Mouse (Mus musculus) heart, embryonic 16.5 days (tissue): Measurements from ENCODE around the gene Cc2d1a. TPM values are rescaled to one million over a fixed set of nuclear protein-coding genes. Genes with fewer than 3 reads are reported as not detected.
A peak's percentile ranks its signal among the peaks of the same experiment; 100 is the strongest.

Experiments
- ATAC-seq: fragments of 200-750 bp; cut with Nextera tagmentation; replicated peaks from 2 replicates; pipeline ENCODE4 v1.8.0; 2017; ENCODE audit warnings: moderate number of reproducible peaks; ENCODE audit not compliant: insufficient read depth, low FRiP score; ENCODE audit errors: extremely low read depth
- H3K27ac ChIP-seq: fragments of 300-500 bp; sonication (generic); 2 replicates; pipeline ENCODE4 v1.5.1; 2014; ENCODE audit warnings: mild to moderate bottlenecking, low read length, control low read depth, moderate library complexity
- H3K27me3 ChIP-seq: fragments of 300-500 bp; sonication (generic); 2 replicates; pipeline ENCODE4 v1.6.1; 2014; ENCODE audit warnings: low read length, mixed read lengths; ENCODE audit not compliant: control insufficient read depth, insufficient read depth
- H3K36me3 ChIP-seq: fragments of 300-500 bp; sonication (generic); 2 replicates; pipeline ENCODE4 v1.6.1; 2014; ENCODE audit not compliant: control insufficient read depth, insufficient read depth
- H3K4me1 ChIP-seq: fragments of 300-500 bp; sonication (generic); 2 replicates; pipeline ENCODE4 v1.6.1; 2014; ENCODE audit warnings: low read length, mixed read lengths; ENCODE audit not compliant: control insufficient read depth, insufficient read depth
- H3K4me2 ChIP-seq: fragments of 300-500 bp; sonication (generic); 2 replicates; pipeline ENCODE4 v1.6.1; 2014; ENCODE audit warnings: low read depth, mild to moderate bottlenecking, control low read depth, low read length
- H3K4me3 ChIP-seq: fragments of 300-500 bp; sonication (generic); 2 replicates; pipeline ENCODE4 v1.5.1; 2014; ENCODE audit warnings: mild to moderate bottlenecking, control low read depth, low read length
- H3K9ac ChIP-seq: fragments of 300-500 bp; sonication (generic); 2 replicates; pipeline ENCODE4 v1.6.1; 2014; ENCODE audit warnings: low read length, control low read depth
- H3K9me3 ChIP-seq: fragments of 300-500 bp; sonication (generic); replicated peaks from 2 replicates; pipeline ENCODE4 v1.6.1; 2016; ENCODE audit warnings: low read length; ENCODE audit not compliant: control insufficient read depth
- WGBS: fragments of 180-500 bp; shearing (Covaris S2); extraction: QIAGEN DNeasy Blood & Tissue Kit; methylation state at CpG from one replicate; pipeline ENCODE4 v1.1.7; 2014; 5-methylcytosine and 5-hydroxymethylcytosine counted together
- polyA plus RNA-seq: library from polyadenylated mRNA; unstranded; fragments of >200 nt; fragmentation: Nextera tagmentation; extraction: Ambion mirVana; gene quantifications from 2 replicates; pipeline ENCODE4 v1.2.1, GENCODE M21; 2015

The Cc2d1a gene
- polyA plus RNA-seq, 1 experiment from 2014 or later: 14.8 TPM

DNA sequence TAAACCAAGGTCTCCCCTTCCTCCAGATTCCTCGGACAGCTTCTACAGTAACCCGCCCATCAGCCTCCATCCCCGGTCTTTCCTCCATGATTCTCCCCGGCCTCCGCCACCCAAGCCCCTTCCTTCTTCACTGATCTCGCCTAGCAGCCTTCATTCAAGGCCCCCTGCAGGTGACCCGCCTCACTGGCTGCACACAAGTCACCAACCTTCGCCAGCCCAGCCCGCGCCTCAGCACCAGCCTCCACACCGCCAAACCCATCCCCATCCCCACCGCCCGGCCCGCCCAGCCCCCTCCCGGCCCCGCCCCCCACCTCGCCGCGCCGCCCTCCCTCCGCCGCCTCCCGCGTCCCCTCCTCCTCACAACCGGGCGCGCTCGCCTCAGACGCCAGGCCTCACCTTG is 43.5 kb downstream of the Cc2d1a start:
- Histone ChIP-seq H3K4me3 (peak overlapping the region; percentile 70), H3K27me3 (no peaks in the 10 kb centered on the region), H3K9ac (peak overlapping the region; percentile 85), H3K9me3 (no peaks in the 10 kb centered on the region), H3K36me3 (peaks cover 8% of the 10 kb centered on the region; the same call in 1 of the 2 replicates), H3K4me2 (peak overlapping the region; percentile 80), H3K4me1 (peaks cover 13% of the 10 kb centered on the region), H3K27ac (peak overlapping the region; percentile 87)
- WGBS: under 1% methylated on average over 27 of the region's 29 CpGs
- peak; percentile 67 for ATAC-seq

- H3K4me2 ChIP-seq: peak overlapping the region; percentile 80
- H3K9me3 ChIP-seq: no peaks in the 10 kb centered on the region
- peaks cover 13% of the 10 kb centered on the region for H3K4me1 ChIP-seq
- no peaks in the 10 kb centered on the region for H3K27me3 ChIP-seq
- 0 out of 2 replicates have a peak overlapping the region, but pooled peaks have one; percentile 10 for H3K27ac ChIP-seq
- WGBS: 43% methylated on average over 3 of the region's 3 CpGs
- H3K4me3 ChIP-seq: peak overlapping the region; percentile 70
- peak overlapping the region; percentile 85 for H3K9ac ChIP-seq
- H3K36me3 ChIP-seq: peaks cover 8% of the 10 kb centered on the region; the same call in 1 of the 2 replicates
- ATAC-seq: no peak
Observed at GRCm38 (mm10) chr8:84103601-84104000, 44.1 kb downstream of the Cc2d1a start.

DNA sequence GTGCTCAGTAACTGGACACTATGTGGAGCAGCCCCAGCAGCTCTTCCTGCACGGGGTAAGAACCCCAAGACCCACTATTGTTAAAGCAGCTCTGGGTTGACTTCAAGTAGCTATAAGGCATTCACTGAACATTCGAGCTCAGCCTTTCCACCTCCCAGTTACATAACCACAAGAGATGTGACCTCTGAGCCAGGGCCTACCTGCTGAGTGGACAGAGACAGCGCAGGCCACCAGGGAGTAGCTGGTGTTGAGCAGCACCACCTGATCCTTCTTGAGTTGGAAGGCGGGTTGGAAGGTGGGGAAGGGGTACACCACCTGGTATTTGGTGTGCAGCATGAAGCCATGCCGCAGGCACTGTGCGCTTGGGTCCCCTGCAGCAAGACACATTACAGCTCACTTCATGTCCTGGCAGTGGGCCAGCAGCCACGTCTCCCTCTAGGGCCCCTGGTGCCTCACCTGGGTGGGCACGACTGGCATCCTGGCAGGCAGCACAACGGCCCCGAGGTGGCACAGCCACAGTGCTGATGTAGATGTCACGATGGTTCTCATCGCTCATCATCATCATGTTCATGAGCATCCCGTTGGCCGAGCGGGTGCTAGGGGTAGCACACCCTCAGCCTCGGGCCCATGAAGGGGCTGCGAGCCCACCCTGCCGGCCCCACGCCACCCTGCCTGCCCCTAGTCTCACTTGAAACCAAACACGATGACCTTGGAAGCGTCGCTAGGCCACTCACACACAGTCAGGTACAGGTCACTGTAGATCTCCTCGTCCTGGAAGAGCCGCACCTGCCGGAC is 46.1 kb downstream of the Cc2d1a start:
- no peak for ATAC-seq
- H3K9ac ChIP-seq: no peak overlapping the region
- H3K9me3 ChIP-seq: no peaks in the 10 kb centered on the region
- peaks cover 13% of the 10 kb centered on the region for H3K4me1 ChIP-seq
- H3K27ac ChIP-seq: no peak overlapping the region
- H3K4me3 ChIP-seq: no peak overlapping the region
- H3K27me3 ChIP-seq: no peaks in the 10 kb centered on the region
- peaks cover 27% of the 10 kb centered on the region for H3K36me3 ChIP-seq
- H3K4me2 ChIP-seq: no peak overlapping the region
- 91% methylated on average over 25 of the region's 25 CpGs for WGBS

DNA sequence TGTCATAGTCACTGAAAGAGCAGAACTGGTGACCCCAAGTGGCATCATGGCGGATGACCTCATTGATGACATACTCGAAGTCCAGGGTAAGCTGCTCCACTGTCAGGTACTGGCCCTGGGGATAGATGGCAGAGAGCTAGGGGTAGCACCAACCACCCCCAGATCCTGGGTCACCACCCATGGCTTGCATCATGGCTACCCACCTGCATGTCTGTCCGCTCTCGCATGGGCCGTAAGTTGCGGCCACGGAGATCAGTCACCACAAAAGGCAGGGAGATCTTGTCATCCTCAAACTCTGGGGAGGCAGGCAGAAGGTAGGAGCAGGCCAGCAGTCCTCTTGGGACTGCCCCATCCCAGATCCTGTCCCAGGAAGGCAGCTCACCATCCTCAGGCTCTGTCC is 49.4 kb downstream of the Cc2d1a start:
- no peak for ATAC-seq
- WGBS: 88% methylated on average over 7 of the region's 7 CpGs
- Histone ChIP-seq H3K4me2 (no peak overlapping the region), H3K27me3 (no peaks in the 10 kb centered on the region), H3K36me3 (peaks cover 42% of the 10 kb centered on the region), H3K4me3 (no peak overlapping the region), H3K9ac (no peak overlapping the region), H3K27ac (no peak overlapping the region), H3K9me3 (no peaks in the 10 kb centered on the region), H3K4me1 (peaks cover 4% of the 10 kb centered on the region)

GRCm38 (mm10) chr8:84096061-84096460 is 51.7 kb downstream of the Cc2d1a start:
- WGBS: 75% methylated on average over 8 of the region's 8 CpGs
- H3K36me3 ChIP-seq: peaks cover 41% of the 10 kb centered on the region

GRCm38 (mm10) chr8:84090585-84090984 is 57.2 kb downstream of the Cc2d1a start:
- 88% methylated on average over 8 of the region's 8 CpGs for WGBS
- peaks cover 19% of the 10 kb centered on the region for H3K36me3 ChIP-seq

More at GRCm38 (mm10) chr8:84096061-84096460, 51.7 kb downstream of the Cc2d1a start:
- Histone ChIP-seq H3K9me3 (no peaks in the 10 kb centered on the region), H3K9ac (no peak overlapping the region), H3K4me2 (no peak overlapping the region), H3K27me3 (no peaks in the 10 kb centered on the region), H3K4me1 (no peaks in the 10 kb centered on the region), H3K27ac (no peak overlapping the region), H3K4me3 (no peak overlapping the region)
- no peak for ATAC-seq

DNA sequence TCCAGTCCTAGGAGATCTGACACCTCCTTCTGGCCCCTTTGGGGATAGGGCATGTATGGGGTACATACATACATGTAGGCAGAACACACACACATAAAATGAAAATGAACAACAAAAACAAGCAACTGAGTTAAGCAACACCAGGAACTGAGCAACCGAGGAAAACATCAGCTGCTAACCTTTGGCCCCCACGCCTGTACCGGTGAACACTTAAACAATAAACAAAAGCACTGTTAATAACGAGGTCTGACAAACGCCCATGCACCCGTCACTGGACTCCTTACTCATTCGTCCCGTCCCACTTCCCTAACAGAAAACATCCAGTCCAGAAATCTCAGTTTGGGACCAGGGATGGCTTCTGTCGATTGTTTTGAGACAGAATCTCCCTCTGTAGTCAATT is 58.5 kb downstream of the Cc2d1a start:
- Histone ChIP-seq H3K27me3 (no peaks in the 10 kb centered on the region), H3K4me2 (no peak overlapping the region), H3K4me1 (no peaks in the 10 kb centered on the region), H3K27ac (no peak overlapping the region), H3K36me3 (peaks cover 17% of the 10 kb centered on the region), H3K4me3 (no peak overlapping the region), H3K9ac (no peak overlapping the region), H3K9me3 (no peaks in the 10 kb centered on the region)
- 78% methylated on average over 9 of the region's 9 CpGs for WGBS
- ATAC-seq: no peak

More at GRCm38 (mm10) chr8:84090585-84090984, 57.2 kb downstream of the Cc2d1a start:
- H3K27me3 ChIP-seq: no peaks in the 10 kb centered on the region
- H3K4me2 ChIP-seq: no peak overlapping the region
- H3K9me3 ChIP-seq: no peaks in the 10 kb centered on the region
- no peak overlapping the region for H3K27ac ChIP-seq
- ATAC-seq: no peak
- no peak overlapping the region for H3K4me3 ChIP-seq
- no peak overlapping the region for H3K9ac ChIP-seq
- H3K4me1 ChIP-seq: no peaks in the 10 kb centered on the region

DNA sequence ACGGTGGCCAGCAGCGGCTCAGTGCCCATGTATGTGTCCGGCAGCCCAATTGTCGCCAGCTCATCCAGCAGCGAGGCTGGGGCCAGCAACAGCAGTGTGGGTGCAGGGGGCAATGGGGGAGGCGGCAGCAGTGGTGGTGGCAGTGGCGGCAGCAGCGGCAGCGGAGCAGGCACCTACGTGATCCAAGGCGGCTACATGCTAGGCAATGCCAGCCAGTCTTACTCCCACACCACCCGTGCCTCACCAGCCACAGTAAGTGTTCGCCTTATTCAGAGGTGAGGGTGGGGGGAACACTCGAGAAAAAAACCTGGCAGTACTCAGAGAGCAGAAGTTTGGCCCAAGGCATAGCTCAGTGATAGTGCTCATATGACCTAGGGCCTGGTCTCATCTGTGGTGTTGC is 59.9 kb downstream of the Cc2d1a start:
- 93% methylated on average over 14 of the region's 14 CpGs for WGBS
- H3K9ac ChIP-seq: no peak overlapping the region
- H3K9me3 ChIP-seq: no peaks in the 10 kb centered on the region
- no peaks in the 10 kb centered on the region for H3K4me1 ChIP-seq
- H3K36me3 ChIP-seq: peaks cover 18% of the 10 kb centered on the region
- H3K27me3 ChIP-seq: no peaks in the 10 kb centered on the region
- H3K4me2 ChIP-seq: no peak overlapping the region
- H3K4me3 ChIP-seq: no peak overlapping the region
- ATAC-seq: no peak
- no peak overlapping the region for H3K27ac ChIP-seq

GRCm38 (mm10) chr8:84087156-84087555 is 60.6 kb downstream of the Cc2d1a start:
- 87% methylated on average over 7 of the region's 7 CpGs for WGBS
- Histone ChIP-seq H3K9me3 (no peaks in the 10 kb centered on the region), H3K4me1 (no peaks in the 10 kb centered on the region), H3K36me3 (peaks cover 24% of the 10 kb centered on the region), H3K27me3 (no peaks in the 10 kb centered on the region), H3K9ac (no peak overlapping the region), H3K4me3 (no peak overlapping the region), H3K27ac (no peak overlapping the region), H3K4me2 (no peak overlapping the region)
- ATAC-seq: no peak
